Mouse (Mus musculus): ENCODE measurements around the gene Astn2.

GRCm38 (mm10) chr4:66285034-66285433 lies 119.4 kb downstream of the Astn2 start:
- no peak for TF ChIP-seq POLR2A (IDR thresholded peaks at IDR 0.05; ENCODE audit: borderline replicate concordance, low read depth, low read length)
- no peak for TF ChIP-seq CTCF (IDR thresholded peaks at IDR 0.05; ENCODE audit: low read depth, low read length)
